Mouse (Mus musculus): Measurements from ENCODE around the gene Cpeb4. TPM values are rescaled to one million over a fixed set of nuclear protein-coding genes. Genes with fewer than 3 reads are reported as not detected.
A peak's percentile ranks its signal among the peaks of the same experiment; 100 is the strongest.

Gene Cpeb4
- 20.8 and 21.3 TPM in 2 replicates for polyA plus RNA-seq (2015; fragmentation: Nextera tagmentation; extraction: Ambion mirVana)

GRCm38 (mm10) chr11:31871911-31872310, at the start of gene Cpeb4:
Gene Cpeb4, plus strand, starts transcription at chr11:31872211.
- Histone ChIP-seq H3K36me3 (ENCODE audit: control insufficient read depth, insufficient read depth) (no peaks in the 10 kb centered on the region), H3K27me3 (replicated peaks; ENCODE audit: control insufficient read depth, insufficient read depth, low read length) (no peaks in the 10 kb centered on the region), H3K9ac (replicated peaks; ENCODE audit: low read depth, low read length) (peak within 1 kb of the TSS; percentile 87), H3K4me2 (ENCODE audit: low read length) (peak within 1 kb of the TSS; percentile 84), H3K4me1 (replicated peaks; ENCODE audit: control insufficient read depth, insufficient read depth, low read length) (peaks cover 19% of the 10 kb centered on the region), H3K9me3 (ENCODE audit: control insufficient read depth, low read length) (no peaks in the 10 kb centered on the region), H3K27ac (ENCODE audit: low read length) (peak within 1 kb of the TSS; percentile 90), H3K4me3 (replicated peaks; ENCODE audit: low read length) (peak within 1 kb of the TSS; percentile 92)
- WGBS: 69% methylated on average over 4 of the region's 4 CpGs
- no peak for ATAC-seq

DNA sequence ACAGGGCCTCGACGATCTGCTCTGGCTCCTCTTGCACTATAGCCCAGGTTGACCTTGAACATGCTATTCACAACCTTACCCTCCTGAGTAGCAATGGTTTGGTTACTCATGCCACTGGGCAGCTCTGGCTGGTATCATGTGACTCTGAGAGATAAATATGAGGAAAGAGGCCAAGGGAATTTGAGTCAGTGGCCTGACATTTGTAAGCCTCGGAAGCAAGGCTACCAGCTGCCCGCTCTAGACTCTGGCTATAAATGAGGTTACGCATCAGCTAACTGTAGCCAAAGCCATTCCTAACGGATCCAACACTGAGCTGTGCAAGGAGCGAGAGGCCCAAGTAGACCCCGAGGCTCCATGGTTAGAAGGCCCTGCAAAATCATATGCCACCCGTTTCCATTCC, 49.5 kb upstream of the Cpeb4 start:
- no peaks in the 10 kb centered on the region for H3K9me3 ChIP-seq (ENCODE audit: control insufficient read depth, low read length)
- WGBS: 89% methylated on average over 9 of the region's 9 CpGs
- no peaks in the 10 kb centered on the region for H3K27me3 ChIP-seq (replicated peaks; ENCODE audit: control insufficient read depth, insufficient read depth, low read length)
- no peak overlapping the region for H3K9ac ChIP-seq (replicated peaks; ENCODE audit: low read depth, low read length)
- H3K36me3 ChIP-seq (ENCODE audit: control insufficient read depth, insufficient read depth): no peaks in the 10 kb centered on the region
- H3K4me1 ChIP-seq (replicated peaks; ENCODE audit: control insufficient read depth, insufficient read depth, low read length): no peaks in the 10 kb centered on the region
- H3K4me3 ChIP-seq (replicated peaks; ENCODE audit: low read length): no peak overlapping the region
- no peak overlapping the region for H3K27ac ChIP-seq (ENCODE audit: low read length)
- H3K4me2 ChIP-seq (ENCODE audit: low read length): no peak overlapping the region
- no peak for ATAC-seq

GRCm38 (mm10) chr11:31823513-31823912, 48.5 kb upstream of the Cpeb4 start:
- 89% methylated on average over 7 of the region's 7 CpGs for WGBS
- H3K4me1 ChIP-seq (replicated peaks; ENCODE audit: control insufficient read depth, insufficient read depth, low read length): no peaks in the 10 kb centered on the region
- H3K4me3 ChIP-seq (replicated peaks; ENCODE audit: low read length): no peak overlapping the region
- H3K9me3 ChIP-seq (ENCODE audit: control insufficient read depth, low read length): no peaks in the 10 kb centered on the region
- H3K27me3 ChIP-seq (replicated peaks; ENCODE audit: control insufficient read depth, insufficient read depth, low read length): no peaks in the 10 kb centered on the region
- H3K4me2 ChIP-seq (ENCODE audit: low read length): no peak overlapping the region
- no peaks in the 10 kb centered on the region for H3K36me3 ChIP-seq (ENCODE audit: control insufficient read depth, insufficient read depth)
- H3K27ac ChIP-seq (ENCODE audit: low read length): no peak overlapping the region
- ATAC-seq: no peak
- no peak overlapping the region for H3K9ac ChIP-seq (replicated peaks; ENCODE audit: low read depth, low read length)

DNA sequence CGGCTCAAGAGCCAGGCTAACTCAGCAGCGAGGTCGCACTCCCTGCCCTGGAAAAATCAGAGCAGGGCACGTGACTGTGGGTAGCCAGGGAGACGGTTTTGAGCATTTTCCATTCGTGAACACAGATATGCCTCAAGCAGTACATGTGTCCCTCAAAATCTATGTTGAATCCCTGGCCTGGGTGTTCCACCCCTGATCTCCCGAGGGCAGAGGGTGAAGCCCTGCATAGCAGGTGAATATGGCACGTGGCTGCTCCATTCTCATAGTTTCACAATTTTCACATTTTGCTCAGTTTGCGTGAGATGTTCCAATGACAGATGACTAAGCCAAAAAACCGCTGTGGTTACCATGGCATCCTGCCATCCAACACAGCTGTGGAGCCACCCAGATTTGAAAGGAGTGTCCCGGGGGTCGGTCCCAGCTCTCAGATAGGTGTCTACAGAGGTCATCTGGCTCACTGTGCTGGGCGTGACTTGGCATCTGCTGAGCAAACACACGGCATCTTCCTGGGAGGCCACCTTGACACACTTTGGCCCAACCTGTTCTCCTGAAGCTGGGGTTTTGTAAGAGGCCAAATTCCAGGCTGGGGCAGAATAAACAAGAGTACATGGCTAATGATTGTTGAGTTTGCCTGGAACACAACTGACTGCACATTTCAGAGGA, 47.4 kb upstream of the Cpeb4 start:
- Histone ChIP-seq H3K36me3 (ENCODE audit: control insufficient read depth, insufficient read depth) (no peaks in the 10 kb centered on the region), H3K4me2 (ENCODE audit: low read length) (no peak overlapping the region), H3K9me3 (ENCODE audit: control insufficient read depth, low read length) (no peaks in the 10 kb centered on the region), H3K4me3 (replicated peaks; ENCODE audit: low read length) (no peak overlapping the region), H3K9ac (replicated peaks; ENCODE audit: low read depth, low read length) (no peak overlapping the region), H3K27ac (ENCODE audit: low read length) (no peak overlapping the region), H3K27me3 (replicated peaks; ENCODE audit: control insufficient read depth, insufficient read depth, low read length) (no peaks in the 10 kb centered on the region), H3K4me1 (replicated peaks; ENCODE audit: control insufficient read depth, insufficient read depth, low read length) (no peaks in the 10 kb centered on the region)
- WGBS: 80% methylated on average over 14 of the region's 14 CpGs
- ATAC-seq: no peak

DNA sequence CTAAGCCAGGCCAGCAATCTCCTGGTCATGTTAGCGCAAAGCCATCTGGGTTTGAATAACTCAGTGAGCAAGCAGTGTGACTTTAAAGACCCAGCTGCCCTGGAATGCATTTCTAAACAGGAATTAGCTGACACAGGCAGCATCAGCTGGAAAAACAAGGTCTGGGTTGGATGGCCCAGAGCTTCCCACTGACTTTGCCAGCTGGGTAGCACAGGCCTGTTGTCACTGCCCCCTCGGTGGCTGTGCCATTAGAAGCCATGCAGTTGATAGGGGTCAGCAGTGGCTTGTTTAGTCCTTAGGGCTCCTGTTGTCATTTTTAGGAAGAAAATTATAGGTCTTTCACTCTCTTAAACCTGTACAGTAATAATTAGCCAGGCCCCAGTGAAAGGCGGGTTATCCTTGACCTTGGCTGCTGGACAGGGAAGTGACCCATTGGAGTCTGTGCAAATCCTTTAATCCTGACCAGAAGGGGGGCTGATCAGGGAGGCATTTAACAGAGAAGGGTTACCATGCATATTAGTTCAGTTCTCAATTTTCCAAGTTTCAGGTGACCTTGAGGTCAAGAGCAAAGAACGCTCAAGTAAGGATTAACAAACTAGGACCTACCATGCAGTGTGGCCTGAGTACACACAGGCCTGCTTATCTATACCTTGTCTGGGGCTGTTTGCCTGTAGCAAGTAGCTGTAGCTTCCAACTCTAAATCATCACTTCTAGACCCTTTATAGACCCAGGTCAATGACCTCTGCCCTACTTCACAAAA, 43.8 kb upstream of the Cpeb4 start:
- no peaks in the 10 kb centered on the region for H3K27me3 ChIP-seq (replicated peaks; ENCODE audit: control insufficient read depth, insufficient read depth, low read length)
- no peak overlapping the region for H3K27ac ChIP-seq (ENCODE audit: low read length)
- no peaks in the 10 kb centered on the region for H3K36me3 ChIP-seq (ENCODE audit: control insufficient read depth, insufficient read depth)
- no peaks in the 10 kb centered on the region for H3K9me3 ChIP-seq (ENCODE audit: control insufficient read depth, low read length)
- WGBS: 79% methylated on average over 4 of the region's 4 CpGs
- peaks cover 7% of the 10 kb centered on the region for H3K4me1 ChIP-seq (replicated peaks; ENCODE audit: control insufficient read depth, insufficient read depth, low read length)
- H3K9ac ChIP-seq (replicated peaks; ENCODE audit: low read depth, low read length): no peak overlapping the region
- H3K4me3 ChIP-seq (replicated peaks; ENCODE audit: low read length): no peak overlapping the region
- no peak for ATAC-seq
- H3K4me2 ChIP-seq (ENCODE audit: low read length): no peak overlapping the region

GRCm38 (mm10) chr11:31828771-31829072, 43.3 kb upstream of the Cpeb4 start:
- no peak for ATAC-seq
- no peaks in the 10 kb centered on the region for H3K27me3 ChIP-seq (replicated peaks; ENCODE audit: control insufficient read depth, insufficient read depth, low read length)
- no peaks in the 10 kb centered on the region for H3K36me3 ChIP-seq (ENCODE audit: control insufficient read depth, insufficient read depth)
- H3K9me3 ChIP-seq (ENCODE audit: control insufficient read depth, low read length): no peaks in the 10 kb centered on the region
- WGBS: 88% methylated on average over 2 of the region's 2 CpGs
- peaks cover 7% of the 10 kb centered on the region for H3K4me1 ChIP-seq (replicated peaks; ENCODE audit: control insufficient read depth, insufficient read depth, low read length)
- no peak overlapping the region for H3K4me2 ChIP-seq (ENCODE audit: low read length)
- H3K27ac ChIP-seq (ENCODE audit: low read length): no peak overlapping the region
- H3K4me3 ChIP-seq (replicated peaks; ENCODE audit: low read length): no peak overlapping the region
- no peak overlapping the region for H3K9ac ChIP-seq (replicated peaks; ENCODE audit: low read depth, low read length)

DNA sequence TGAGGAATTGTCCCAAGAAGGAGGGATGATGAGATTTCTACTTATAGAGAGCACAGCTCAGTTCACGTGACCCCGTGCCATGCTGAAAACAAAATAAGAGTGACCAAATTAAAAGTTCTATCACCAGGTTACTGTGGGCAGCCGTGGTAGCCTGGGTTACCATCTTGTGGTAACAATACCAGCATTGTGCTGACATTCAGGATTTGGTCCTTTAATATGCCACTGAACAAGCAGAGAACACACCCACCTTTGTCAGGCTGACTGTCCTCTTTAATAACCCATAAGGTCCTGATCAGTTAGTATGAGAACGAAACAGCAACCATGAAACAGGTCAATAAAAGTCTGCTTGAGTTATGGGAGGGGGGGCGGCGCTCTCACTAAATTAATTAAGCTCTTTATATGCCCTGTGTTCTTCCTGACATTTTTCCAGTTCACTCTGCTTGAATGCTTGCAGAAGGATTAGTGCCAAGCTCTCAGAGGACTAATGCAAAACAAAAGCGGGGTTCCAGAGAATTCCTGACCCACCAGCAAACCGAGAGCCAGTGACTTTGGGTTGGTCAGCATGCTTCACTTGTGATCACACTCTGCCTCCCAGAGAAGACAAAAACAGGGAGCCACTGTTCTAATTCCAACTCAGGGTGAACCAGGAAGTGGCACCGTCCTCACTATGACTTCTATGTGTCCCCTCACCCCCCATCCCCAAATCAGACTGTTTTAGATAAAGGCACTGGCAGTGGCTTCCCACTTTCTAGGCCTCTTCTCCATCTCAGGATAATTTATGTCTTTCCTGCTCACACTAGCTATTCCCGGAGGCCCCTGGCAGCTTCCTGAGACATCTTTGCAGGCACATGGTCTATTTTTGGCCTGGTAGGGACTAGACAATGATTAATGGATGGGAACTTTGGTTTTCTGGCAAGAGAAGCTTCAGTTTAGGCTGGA, 41.5 kb upstream of the Cpeb4 start:
- Histone ChIP-seq H3K9ac (replicated peaks; ENCODE audit: low read depth, low read length) (no peak overlapping the region), H3K27ac (ENCODE audit: low read length) (no peak overlapping the region; the same call in 1 of the 2 replicates), H3K4me1 (replicated peaks; ENCODE audit: control insufficient read depth, insufficient read depth, low read length) (peaks cover 7% of the 10 kb centered on the region), H3K4me2 (ENCODE audit: low read length) (no peak overlapping the region), H3K4me3 (replicated peaks; ENCODE audit: low read length) (no peak overlapping the region), H3K9me3 (ENCODE audit: control insufficient read depth, low read length) (no peaks in the 10 kb centered on the region), H3K27me3 (replicated peaks; ENCODE audit: control insufficient read depth, insufficient read depth, low read length) (no peaks in the 10 kb centered on the region), H3K36me3 (ENCODE audit: control insufficient read depth, insufficient read depth) (no peaks in the 10 kb centered on the region)
- WGBS: 32% methylated on average over 10 of the region's 10 CpGs
- ATAC-seq: peak; percentile 45; the same call in 1 of the 2 replicates

DNA sequence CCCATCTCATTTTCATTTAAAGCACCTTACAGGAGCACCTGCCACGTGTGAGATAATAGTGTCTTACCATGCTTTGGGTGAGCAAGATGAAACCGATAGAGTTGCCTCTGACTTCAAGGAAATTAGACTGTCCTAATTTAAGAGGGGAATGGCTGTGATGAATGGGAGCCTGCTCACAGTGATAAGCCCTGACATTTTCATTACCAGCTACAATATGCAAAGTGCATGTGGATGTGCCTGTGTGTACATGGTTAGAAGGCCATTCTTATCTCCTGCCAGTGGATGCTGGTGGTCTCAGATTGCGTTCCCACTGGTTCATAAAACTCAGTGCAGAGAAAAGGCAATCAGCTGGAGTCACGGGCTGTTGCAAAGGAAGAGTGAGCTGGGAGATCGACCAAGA, 40.6 kb upstream of the Cpeb4 start:
- no peak overlapping the region for H3K4me3 ChIP-seq (replicated peaks; ENCODE audit: low read length)
- no peak overlapping the region for H3K4me2 ChIP-seq (ENCODE audit: low read length)
- no peak overlapping the region for H3K9ac ChIP-seq (replicated peaks; ENCODE audit: low read depth, low read length)
- peaks cover 7% of the 10 kb centered on the region for H3K4me1 ChIP-seq (replicated peaks; ENCODE audit: control insufficient read depth, insufficient read depth, low read length)
- no peaks in the 10 kb centered on the region for H3K36me3 ChIP-seq (ENCODE audit: control insufficient read depth, insufficient read depth)
- no peaks in the 10 kb centered on the region for H3K27me3 ChIP-seq (replicated peaks; ENCODE audit: control insufficient read depth, insufficient read depth, low read length)
- 80% methylated on average over 5 of the region's 5 CpGs for WGBS
- no peak for ATAC-seq
- H3K27ac ChIP-seq (ENCODE audit: low read length): no peak overlapping the region
- H3K9me3 ChIP-seq (ENCODE audit: control insufficient read depth, low read length): no peaks in the 10 kb centered on the region

DNA sequence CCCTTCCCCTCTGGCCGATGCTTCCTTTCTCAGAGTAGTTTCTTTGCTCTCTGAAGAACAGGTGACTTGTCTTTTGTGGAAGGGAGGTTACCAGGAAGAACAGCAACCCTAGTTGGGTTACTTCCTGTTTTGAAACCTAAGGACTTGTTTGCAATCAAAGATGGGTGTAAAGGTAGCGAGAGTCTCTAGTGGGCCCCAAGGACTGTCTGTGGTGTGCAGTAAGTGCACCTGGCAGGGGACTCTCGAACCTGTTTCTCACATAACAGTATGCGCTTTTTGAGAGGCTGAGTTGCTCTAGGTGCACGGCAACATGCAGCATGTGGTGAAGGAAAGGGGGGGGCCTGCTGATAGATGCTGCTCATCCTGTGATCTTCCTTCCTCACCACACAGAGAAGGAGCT, 40.0 kb upstream of the Cpeb4 start:
- no peak for ATAC-seq
- no peak overlapping the region for H3K4me3 ChIP-seq (replicated peaks; ENCODE audit: low read length)
- no peaks in the 10 kb centered on the region for H3K9me3 ChIP-seq (ENCODE audit: control insufficient read depth, low read length)
- no peaks in the 10 kb centered on the region for H3K36me3 ChIP-seq (ENCODE audit: control insufficient read depth, insufficient read depth)
- H3K9ac ChIP-seq (replicated peaks; ENCODE audit: low read depth, low read length): no peak overlapping the region
- H3K4me2 ChIP-seq (ENCODE audit: low read length): no peak overlapping the region
- peaks cover 7% of the 10 kb centered on the region for H3K4me1 ChIP-seq (replicated peaks; ENCODE audit: control insufficient read depth, insufficient read depth, low read length)
- no peak overlapping the region for H3K27ac ChIP-seq (ENCODE audit: low read length)
- WGBS: 94% methylated on average over 5 of the region's 5 CpGs
- H3K27me3 ChIP-seq (replicated peaks; ENCODE audit: control insufficient read depth, insufficient read depth, low read length): no peaks in the 10 kb centered on the region

Data from forebrain, embryonic 16.5 days (tissue).